Mouse (Mus musculus) kidney, postnatal 36 days (tissue): Measurements from ENCODE around the gene Kif1c.

Experiments
- DNase-seq, 2 experiments: peaks; one replicate each; pipeline ENCODE4 v3.0.0; 2021 to 2022; ENCODE audit warnings: mixed read lengths in 2 of 2

The Kif1c gene

DNA sequence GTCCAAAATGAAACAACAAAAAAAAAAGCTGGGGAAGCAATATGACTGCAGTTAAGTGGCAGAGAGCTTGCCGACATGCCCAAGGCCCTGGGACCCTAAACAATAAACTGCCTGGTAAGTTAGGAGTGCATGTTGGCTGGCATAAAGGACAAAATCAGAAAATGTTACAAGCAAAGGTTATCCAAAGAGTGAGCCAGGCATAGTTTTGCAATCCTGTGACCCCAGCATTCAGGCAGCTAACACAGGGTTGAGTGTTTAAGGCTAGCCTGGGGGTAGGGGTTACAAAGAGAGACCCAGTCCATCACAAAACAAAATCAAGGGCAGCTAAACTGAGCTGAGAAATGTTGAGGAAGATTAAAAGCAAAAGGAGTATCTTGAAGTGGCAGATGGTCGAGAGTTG, 1.3 kb upstream of the Kif1c start:
- no peak for DNase-seq

DNA sequence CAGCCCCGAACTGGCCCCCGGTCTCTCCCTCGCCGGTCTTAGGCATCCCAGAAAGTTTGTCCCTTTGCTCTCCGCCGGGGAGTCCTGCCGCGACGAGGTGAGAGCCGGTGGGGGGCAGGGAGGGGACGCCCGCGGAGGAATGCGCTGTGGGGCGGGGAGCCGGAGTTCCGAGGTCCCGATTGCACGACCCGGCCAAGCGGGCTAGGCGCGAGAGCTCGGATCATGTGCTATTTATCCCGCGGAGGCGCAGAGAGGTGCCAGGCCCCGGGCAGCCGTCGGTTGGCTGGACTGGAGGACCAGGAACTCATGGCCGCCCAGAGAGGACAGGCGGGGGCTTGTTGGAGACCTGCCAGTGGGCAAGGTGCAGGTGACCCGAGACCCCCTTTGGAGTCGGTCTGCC, 265 bp downstream of the Kif1c start:
- peak; percentile 87 to 90 for DNase-seq

DNA sequence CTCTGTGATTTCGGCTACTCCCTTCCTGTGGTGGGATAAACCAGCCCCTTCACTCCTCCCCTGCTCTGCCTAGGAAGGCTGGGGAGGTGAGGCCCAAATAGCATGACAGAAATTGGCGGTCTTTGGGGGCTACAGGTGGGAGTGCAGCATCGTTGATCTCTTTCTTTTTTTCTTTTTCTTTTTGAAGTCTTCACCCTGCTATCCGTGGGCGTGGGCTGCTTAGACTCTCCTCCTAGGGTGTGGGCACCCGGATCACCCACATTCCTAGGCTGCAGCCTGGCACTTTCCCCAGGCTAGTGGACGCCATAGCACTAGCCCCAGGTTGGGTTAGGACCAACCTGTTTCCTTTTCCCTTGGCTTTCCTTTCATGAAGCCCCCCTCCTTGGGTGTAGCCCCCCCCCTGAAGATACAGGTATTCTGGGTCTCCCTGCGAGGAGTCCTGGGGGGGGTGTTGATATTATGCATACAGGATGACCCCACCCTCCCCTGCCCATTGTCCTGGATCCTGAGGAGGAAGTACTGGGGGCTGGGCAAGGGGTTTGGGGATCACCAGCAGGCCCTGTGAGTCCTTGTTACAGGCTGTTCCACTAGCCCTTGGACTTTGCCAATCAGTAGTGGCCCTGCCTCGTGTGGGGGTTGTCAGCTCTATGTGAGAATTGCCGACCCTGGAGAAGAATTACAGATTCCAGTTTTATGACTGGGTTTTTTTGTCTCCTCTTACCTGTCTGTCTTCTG, 1.0 kb downstream of the Kif1c start:
- peak; percentile 29 to 36 for DNase-seq

DNA sequence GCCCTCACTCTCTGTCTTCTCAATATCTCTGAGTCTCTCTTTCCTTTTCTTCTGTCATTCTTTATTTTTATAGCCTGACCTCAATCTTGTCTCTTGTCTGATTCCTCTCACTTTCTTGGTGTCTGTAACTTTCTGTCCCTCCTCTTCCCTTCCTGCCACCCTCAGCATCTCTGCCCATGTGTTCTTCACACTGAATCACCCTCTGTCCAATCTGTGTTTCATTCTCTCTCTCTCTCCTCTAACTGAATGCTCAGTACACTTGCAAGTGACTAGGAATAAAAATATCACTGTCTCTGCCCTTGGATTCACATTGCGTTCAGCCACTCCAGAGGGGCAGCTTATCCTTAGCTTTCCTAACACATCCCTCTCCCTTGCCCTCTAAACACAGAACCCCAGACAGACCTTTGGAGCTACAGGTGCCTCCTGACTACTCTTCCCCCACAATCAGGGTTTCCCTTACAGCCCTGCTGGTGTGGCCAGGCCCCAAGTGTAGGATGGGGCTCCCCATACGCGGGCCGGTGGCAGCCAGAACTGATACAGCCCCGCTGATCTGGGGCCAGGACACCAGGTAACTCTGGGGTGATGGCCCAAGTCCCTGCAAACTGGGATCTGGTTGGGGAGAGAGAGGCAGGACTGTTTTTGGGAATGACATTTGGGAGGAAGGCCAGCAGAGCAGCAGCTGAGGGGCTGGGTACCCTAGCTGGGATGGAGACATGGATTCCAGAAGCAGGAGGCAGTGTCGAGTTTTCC, 1.8 kb downstream of the Kif1c start:
- no peak for DNase-seq

DNA sequence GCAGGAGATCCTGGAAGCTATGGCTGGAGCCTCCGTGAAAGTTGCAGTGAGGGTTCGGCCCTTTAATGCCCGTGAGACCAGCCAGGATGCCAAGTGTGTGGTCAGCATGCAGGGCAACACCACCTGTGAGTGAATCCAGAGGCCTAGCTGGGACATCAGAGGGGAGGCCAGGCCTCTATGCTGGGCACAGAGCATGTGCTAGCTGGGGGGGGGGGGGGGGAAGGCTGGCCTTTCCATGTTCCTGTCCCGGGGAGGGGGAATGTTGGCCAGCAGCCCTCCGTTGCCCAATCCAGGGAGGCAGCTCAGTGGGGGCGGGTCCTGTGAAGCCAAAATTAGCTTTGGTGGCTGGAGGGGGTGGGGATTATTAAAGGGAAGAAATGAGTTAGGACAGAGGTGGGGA, 2.4 kb downstream of the Kif1c start:
- DNase-seq, result no peak

DNA sequence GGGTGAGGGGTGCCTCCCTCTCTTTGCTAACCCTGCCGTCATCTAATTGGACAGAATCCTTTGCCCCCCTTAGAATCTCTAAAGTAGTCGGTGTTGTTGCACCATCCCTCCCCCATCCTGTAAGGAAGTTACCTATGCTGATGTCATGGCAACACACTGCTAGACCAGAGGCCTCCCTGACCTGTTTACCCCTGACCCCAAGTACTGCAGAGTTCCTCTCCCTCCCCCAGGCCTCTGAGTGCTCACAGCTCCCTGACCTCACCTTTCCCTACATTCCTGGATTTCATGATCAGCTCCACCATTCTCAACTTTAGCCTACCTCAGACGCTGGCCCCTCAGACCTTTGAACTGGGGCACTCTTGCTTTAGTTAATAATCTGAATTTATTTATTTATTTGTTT, 5.8 kb downstream of the Kif1c start:
- no peak for DNase-seq

DNA sequence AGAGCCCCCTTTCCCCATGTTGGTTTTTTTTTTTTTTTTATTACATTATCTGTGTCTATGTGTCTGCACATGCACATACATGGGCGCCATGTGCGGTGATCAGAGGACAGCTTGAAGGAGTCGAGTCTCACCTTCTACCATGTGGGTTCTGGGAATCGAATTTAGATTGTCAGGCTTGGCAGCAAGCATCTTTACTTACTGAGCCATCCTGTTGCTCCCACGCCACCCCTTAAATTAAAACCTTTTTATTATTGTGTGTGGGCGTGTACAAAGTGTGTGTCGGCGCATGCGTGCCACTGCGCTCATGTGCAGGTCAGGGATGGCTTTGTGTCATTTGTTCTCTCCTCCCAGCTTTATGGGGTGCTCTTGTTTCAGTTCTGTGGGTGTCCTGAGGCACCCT, 10.7 kb downstream of the Kif1c start:
- DNase-seq, result no peak

DNA sequence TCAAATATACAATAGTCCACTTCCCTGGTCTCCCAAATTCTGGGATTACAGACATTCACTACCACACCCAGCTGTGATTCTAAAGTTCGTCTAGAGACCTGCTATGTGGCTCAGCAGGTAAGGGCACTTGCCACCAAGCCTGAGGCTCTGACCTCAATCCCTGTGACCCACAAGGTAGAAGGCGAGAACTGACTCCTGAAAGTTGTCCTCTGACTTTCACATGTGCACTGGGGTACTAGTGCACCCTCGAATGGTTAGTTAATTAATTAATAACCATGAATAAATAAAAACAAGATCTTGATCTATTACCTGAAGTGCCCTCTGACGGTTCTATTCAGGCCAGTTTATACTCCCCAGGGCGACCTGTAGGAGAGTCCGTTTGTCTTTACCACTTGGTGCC, 12.9 kb downstream of the Kif1c start:
- peak in 1 of 2 experiments; percentile 38 for DNase-seq

DNA sequence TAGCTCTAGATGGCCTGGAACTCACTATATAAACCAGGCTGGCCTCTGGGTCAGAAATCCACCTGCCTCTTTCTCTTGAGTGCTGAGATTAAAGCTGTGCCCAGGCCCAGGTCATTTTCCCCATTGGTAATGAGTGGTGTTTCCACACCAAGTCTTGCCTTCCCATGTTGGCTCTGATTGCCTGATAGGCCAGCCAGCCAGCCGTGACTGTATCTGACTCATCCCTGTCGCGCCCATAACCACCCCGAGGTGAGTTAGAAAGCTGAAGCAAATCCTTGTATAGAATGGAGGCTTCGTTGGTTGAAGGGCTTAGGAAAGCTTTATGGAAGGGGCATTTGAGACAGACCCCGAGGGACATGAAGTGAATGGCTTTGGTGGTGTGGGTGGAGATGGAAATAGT, 15.5 kb downstream of the Kif1c start:
- no peak for DNase-seq

DNA sequence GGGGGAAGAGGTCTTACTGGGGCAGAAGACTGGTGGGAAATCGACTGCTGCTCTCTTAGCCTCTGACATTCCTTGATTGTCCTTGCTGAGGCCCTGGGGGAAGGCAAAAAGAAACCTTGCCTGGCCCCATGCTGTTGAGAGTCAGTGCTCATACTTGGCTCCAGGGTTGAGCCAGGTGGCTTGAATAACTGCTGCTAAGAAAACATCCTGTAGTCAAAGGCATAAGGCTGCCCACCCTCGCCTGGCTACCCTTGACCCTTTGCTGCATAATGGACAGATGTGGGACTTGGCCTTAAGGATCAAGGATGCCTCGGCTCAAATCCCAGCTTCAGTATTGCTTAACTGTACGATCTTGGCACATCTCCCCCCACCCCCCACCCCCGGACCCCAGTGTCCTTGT, 18.1 kb downstream of the Kif1c start:
- no peak for DNase-seq

DNA sequence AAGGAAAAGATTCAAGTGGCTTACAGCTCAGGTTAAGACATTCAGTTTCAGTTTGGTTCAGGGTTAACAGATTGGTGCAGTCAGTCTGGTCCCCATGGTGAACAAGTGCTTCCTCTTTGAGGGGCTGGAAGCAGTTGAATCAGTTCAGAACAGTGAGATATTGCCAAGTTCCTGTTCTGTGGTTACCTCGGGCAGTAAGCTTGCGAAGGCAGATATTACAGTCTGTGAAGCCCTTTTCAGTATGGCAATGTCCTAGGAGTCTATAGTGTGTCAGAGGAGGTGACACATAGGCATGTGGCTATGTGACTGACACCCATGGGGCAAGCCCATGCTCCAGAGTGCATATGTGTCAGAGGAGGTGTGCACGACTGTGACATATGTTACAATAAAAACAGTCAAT, 20.2 kb downstream of the Kif1c start:
- no peak for DNase-seq

DNA sequence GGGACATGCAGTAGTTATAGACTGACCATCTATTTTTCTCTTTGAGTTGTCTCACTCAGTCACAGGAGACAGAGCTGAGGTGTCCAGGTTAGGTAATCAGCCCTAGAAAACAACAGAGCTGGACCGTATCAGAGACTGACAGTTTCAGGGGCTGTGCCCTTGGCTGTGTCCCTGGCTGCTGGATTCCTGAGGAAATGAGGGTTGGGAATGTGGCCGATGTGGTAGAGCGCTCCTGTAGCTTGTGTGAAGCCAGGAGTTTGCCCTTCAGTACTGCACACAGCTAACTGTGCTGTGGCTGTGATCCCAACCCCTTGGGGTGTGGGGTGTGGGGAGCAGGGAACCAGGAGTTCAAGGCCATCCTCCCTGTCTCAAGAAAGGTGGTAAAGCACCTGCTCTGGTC, 20.7 kb downstream of the Kif1c start:
- no peak for DNase-seq

DNA sequence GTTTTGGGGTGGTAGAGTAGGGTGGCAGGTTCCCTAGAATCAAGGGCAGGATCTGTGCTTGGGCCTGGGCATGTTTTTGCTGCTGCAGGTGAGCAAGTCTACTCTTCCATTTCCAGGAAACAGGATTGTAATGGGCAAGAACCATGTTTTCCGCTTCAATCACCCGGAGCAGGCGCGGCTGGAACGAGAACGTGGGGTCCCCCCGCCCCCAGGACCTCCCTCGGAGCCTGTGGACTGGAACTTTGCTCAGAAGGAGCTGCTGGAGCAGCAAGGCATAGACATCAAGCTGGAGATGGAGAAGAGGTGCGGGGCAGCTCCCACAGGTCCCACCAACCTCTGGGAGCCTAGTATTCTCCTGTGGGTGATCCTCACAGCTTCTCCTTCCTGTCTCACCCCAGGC, 24.4 kb downstream of the Kif1c start:
- peak; percentile 30 to 79 for DNase-seq

DNA sequence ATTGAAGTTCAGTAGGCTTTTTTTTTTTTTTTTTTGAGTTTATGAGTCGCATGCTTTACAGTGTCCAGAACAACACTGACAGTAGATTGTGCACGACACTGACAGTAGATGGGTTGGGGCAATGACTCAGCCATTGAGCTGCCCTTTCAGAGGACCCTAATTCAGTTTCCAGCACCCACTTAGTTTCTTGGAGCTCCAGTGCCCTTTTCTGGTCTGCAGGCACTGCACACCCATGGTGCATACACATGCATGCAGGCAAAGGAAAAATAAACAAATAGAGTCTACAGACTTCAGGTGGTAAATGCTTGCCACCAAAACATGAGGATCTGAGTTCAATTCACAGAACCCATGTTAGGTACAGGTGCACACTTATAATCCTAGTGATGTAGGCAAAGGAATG, 26.2 kb downstream of the Kif1c start:
- no peak for DNase-seq

DNA sequence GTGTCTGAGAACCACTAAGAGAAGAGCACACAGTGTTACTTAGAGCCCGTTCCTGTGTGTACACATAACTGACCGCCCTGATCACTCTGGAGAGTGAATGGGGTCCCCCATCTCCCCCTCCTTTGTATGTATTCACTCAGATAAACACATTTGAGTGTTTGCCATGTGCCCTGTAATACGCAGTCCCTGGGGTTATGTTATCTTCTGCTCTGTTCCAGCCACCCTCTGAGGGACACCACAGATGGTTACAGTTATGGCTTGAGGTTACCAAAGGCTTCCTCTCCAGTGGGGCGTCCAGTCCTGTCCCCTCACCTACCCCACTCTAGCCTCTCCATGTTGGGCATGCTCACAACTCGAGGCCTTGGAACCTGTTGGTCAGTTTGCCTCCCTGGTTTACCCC, 27.0 kb downstream of the Kif1c start:
- DNase-seq, result no peak

DNA sequence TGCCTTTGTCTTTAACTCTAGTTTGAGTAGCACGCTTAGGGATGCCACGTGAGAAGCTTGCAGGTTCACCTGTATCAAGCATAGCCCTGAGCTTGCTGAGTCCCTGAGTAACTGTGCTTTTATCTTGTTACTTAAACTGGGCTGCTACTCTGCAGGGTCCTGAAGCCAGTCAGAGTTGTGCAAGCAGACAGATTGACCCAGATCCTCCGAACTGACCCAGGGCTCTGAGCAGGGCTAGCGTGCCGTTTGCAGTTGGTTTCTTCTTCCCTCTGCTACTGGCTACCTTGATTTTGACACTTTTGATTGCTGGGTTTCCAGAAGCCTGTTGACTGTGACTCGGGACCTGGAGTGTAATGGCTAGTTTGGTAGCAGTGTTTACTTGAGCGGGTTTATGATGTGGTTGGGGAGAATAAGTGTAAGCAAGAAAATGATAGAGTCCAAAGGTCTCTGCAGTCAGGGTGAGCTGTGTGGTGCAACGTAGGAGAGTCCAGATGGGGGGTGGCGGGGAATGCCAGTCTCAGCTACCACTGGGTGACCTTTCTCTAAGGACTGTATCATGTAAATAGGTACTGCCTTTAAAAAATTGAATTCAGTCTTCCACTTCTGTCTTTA, 30.2 kb downstream of the Kif1c start:
- DNase-seq, result peak; percentile 67 to 77

DNA sequence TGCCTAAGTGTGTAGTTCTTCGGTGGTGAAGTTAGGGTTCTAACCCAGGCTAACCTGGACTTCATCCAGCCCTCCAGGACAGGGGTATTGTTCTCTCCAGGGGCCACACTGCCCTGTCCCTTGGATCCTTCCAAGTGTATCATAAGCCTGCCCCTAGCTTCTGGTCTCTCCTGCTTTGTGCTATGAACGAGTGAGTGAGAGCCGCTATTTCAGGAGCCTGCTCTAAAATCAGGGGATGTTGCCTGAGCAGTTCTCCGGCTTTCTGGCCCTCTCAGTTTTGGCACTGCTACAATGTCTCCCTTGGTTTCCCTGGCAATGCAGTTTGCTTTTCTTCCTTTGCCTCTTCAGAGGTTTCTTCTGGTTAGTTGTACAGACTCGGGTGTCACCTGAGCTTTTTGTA, 30.8 kb downstream of the Kif1c start:
- DNase-seq, result no peak

DNA sequence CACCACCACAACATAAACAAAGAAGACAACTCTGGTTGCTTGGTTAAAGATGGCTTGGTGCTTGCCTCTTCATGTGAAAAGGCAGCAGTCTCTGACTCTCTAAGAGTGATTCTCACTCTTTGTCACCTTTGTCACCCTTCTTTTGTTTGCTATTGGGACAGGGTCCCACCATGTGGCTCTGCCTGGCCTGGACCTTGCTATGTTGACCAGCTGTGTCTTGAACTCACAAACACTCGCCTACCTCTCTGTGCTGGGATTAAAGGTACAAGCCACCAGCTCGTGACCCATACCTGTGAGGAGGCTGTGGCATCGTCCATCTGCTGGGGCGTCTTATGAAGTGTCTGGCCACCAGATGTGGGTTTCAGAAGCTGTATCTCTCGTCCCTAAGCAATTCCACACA, 32.9 kb downstream of the Kif1c start:
- DNase-seq, result no peak

DNA sequence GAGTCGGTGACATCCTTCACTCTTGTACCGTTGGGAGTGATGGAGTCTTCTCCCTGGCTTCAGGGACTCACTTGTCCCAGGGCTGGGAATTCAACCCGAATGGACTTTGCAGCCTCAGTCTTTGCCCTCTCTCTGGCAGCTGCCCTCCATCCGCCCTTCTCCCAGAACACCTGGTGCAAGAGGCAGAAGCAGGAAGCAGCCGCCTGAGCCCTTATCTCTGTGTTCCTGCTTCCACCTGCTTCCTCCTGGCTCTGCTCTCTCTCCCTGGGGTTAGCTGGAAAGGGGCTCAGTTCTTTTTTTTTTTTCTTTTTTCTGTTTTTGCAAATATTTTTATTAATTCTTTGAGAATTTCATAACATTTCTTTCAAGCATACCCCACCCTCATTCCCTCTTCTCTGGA, 37.4 kb downstream of the Kif1c start:
- DNase-seq, result peak; percentile 28 to 31

DNA sequence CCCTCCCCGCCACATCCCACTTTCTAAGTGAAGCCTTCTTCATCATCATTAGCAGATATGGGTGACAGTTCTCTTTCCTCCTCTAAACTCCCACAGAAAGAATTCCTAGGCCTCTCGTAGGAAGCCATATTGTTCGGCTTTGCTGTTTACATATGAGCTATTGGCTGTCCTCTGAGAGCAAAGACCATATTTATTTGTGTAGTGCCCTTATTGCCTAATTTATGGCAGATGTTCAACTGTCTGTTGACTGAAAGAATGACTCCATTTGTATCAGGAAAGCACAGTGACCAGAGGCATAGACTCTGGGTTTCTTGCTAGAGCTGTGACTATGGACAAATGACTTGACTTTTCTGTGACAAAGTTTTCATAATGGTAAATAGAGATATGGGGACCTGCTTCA, 41.3 kb downstream of the Kif1c start:
- DNase-seq, result no peak

DNA sequence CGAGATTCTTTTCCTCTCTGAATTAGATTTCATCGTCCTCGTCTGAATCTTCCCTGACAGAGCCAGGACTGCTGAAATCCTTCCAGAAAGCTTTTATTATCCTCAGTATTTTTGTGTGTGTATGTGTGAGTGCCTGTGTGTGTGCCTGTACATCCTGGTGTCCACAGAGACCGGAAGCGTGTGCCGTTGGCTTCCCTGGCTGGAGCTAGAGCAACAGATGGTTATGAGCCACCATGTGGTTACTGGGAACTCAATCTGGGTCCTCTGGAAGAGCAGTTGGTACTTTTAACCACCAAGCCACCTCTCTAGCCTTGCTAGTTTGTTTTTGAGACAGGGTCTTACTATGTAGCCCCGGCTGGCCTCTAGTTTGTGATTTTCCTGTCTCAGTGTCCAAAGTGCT, 41.8 kb downstream of the Kif1c start:
- DNase-seq, result no peak

DNA sequence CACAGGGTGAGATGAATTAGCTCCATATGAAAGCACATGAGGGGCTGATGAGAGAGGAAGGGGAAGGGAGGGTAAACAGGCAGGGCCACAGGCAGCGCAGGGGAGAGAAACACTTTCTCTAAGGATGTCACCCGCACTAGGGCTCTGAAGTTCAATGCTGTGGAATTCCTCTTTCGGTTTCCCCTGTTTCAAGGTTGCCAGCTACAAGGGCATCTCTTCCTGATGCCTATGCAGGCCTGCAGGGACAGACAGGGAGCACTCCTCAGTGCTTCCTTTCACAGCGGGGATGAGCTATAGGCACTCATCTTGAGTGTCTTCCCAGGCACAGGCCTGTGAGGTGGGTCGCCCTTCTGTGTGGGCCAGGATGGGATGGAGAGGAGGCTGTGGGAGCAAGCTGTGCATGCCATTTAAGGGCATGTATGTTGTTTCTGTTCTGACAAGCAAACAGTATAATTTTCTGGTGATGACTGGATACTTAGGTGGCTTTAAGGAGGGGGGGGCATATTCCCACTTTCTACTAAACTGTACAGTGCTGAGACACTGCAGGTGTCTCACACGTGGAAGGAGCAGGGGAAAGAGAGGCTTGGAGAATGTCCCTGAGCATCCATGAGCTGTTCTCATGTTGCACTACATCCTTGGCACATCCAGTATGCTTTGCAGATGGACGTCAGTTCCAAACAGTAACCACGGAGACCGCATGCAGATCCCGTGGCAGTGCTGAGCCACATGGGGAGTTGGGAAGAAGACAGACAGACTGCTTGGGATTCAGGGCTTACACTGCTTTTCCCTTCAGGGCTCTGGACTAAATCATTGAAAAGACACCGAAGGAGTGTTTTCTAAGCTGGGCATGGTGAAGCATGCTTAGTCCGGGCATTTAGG, 42.5 kb downstream of the Kif1c start:
- DNase-seq, result no peak

DNA sequence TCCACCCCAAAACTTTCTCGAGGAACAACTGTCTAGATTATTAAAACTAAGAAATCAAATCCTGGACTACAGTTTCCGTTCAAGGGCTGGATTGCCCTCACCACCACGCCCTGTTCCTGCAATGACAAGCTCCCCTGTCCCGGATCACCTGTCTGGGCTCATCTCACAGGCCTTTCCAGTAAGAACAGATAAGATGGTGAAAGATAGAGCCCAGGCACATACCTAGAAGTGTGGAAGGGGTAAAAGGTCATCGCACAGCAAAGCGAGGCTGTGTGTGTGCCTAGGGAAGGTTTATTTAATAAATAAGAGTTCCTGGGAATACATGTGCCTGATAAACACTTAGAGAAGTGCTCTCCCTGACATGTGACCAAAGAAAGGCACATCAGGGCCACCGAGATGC, 45.3 kb downstream of the Kif1c start:
- no peak for DNase-seq
